Mouse (Mus musculus) layer of hippocampus, adult 9-10 months (tissue): ENCODE results near the gene Gfy.

Experiments
- DNase-seq: peaks from one replicate; pipeline ENCODE4 v3.0.0; 2022; ENCODE audit warnings: low spot score

Gene Gfy

DNA sequence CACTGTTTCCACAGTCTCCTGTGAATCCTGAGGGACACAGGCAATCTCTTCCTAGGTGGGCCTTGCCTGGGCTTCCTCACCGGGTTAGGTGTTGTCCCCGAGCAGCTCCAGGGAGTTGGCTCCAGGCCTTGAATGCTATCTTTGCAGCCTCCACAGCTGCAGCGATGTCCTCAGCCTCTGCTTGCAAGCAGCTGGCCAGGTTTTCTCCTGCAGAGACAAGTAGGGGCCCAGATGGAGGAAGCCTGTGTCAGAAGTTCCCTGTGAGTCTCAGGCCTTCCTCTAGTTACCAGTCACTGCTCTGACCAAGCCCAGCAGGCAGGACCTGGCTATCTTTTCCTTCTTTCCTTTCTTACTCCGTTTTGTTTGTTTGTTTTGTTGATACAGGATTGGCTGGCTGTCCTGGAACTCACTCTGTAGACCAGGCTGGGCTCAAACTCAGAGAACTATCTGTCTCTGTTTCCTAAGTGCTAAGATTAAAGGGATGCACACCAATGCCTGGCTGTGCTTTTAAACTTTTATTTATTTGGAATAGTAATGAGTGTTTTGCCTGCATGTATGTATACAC, 30.8 kb downstream of the Gfy start:
- DNase-seq = no peak

- DNase-seq = no peak
Measured at GRCm38 (mm10) chr7:45147899-45148298, 31.5 kb downstream of the Gfy start.

GRCm38 (mm10) chr7:45147267-45147666, 32.1 kb downstream of the Gfy start:
- DNase-seq = no peak

DNA sequence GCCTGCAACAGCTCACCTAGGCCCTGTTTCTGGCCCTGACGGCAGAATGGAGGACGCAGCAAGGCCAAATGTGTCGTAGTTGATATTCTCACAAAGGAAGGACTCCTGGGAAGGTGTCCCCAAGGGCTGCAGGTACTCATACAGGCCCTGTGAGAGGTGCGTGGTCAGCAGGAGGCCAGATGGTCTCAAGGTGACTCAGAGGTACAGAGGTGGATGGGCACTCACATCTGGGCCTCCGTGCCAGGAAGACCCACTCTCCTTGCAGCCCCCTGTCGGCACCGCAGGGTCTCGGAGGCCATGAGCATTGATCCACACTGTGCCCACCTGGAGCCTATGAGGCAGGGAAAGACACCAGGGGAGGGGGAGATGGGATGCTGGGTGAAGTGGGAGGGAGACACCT, 33.9 kb downstream of the Gfy start:
- no peak for DNase-seq

- DNase-seq = no peak
Measured at GRCm38 (mm10) chr7:45144368-45145174, 34.8 kb downstream of the Gfy start.

DNA sequence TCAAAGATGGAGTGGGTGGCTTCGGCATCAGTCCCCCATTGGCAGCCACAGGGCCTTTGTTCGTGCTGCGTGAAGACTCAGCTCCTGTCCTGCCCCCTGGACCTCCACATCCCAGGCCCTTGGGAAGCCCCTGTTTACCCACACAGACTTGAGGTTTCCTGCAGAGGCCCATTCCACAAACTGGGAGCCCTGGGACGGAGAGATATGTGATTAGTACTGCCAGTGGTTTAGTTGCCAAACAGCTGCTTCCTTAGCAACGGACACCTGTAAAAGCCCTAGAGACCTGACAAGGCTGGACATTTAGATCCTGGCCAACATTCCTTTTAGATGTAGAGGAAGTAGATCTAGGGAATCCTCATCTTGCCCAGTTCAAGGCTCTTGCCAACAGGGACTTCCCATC, 37.5 kb downstream of the Gfy start:
- no peak for DNase-seq

GRCm38 (mm10) chr7:45141319-45141718, 38.0 kb downstream of the Gfy start:
- no peak for DNase-seq

DNA sequence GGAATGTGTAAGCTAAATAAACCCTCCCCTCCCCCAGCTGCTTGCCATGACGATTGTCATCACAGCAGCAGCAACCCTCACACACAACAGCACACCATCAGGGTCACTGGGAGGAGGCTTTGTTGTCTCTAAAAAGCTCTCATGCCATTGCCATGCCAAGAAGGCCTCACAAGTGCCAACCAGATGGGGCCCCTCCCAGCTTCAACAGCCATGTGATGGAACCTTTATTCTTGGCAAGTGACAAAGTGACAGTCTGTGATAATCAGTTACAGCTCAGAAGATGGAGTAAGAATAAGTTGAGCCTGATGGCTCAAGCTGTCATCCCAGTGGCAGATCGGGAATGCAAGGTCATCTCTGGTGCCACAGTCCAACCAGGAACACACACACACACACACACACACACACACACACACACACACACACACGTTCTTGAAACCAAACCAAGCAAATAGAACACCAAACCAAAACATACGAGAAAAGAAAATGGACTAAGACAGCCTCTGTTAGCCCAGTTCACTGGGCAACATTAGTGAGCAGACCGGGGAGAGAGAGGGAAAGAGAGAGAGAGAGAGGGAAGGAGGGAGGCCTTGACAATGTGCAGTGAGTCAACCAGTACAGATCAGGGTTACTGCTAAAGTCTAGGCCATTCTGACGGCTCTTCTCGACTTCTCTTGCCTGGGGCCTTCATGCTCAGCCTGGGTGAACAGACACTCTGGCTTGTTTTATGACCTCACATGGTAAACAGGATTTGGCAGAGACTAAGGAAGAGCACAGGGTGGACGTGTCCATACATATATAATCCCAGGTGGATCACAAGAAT, 39.3 kb downstream of the Gfy start:
- DNase-seq = no peak

GRCm38 (mm10) chr7:45138403-45138802, 41.0 kb downstream of the Gfy start:
- no peak for DNase-seq

DNA sequence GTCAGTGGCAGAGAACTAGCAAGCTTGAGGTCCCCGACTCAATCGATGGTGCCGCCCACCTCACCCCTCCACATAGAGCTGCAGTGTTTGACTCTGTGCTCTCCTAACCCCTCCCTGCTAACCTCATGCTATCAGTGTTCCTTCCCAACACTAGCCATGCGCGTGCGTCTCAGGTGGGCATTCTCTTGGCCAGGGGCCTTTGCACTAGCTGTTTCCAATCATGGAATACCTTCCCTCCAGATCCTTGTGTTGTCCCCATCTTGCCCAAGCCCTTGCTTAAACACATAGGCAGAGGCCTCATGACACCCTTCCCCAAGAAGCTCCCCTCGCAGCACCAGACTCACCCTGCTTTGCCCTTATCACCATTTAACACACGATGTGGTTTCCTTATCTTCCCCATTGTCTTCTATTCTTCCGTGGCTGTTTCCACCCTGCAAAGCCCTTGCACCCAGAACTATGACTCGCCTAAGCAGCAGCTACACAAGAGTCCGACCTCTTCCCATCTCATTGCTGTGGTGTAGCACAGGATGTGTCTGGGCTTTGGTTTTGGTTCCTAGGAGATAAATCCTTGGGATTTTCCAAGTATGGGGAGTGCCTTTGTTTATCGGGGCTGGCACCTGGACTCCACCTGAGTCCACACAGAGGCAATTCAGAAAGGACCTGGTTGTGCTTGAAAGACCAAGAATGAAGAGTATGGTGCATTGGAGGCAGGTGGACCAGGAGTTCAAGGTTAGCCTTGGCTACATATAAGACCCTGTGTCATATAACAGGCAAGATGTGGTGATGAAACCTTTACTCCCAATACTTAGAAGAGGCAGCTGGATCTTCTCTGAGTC, 42.0 kb downstream of the Gfy start:
- no peak for DNase-seq

DNA sequence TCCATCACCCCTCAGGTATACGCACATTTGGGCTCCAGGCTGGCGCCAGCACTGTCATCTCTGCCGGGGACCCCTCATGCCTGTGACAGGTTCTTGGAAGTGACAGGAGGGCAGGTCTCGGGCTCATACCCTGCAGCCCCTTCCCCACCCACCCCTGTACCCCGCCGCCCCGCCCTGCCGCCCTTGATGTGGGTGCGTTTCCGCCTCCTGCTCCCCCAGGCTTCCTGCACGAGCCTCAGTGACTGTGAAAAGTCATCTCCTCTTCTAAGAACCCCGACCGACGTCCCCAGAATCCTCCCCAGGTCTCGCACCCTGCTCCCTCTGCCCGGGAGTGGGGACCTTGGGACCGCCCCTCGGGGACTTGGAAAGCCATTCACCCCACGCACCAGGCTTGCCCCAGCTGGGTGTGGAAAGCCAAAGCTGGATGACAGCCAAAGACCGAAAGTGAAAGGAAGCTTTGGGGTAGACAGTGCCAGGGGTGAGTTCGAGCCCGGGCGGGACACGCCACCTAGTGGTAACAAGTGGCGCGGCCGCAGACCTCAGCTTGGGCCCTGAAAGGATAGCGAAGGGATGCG, 43.3 kb downstream of the Gfy start, which contains the start of the genes Gm45713 and Flt3l:
Gene Gm45713 (minus strand): TSS at position 239 of the 575 bp plus-strand sequence.
Gene Flt3l (minus strand): TSS at position 440 of the 575 bp plus-strand sequence.
- DNase-seq = peak; percentile 87

GRCm38 (mm10) chr7:45135370-45135769, 44.0 kb downstream of the Gfy start:
- no peak for DNase-seq

- DNase-seq = no peak
Measured at GRCm38 (mm10) chr7:45134544-45135026, 44.8 kb downstream of the Gfy start.

GRCm38 (mm10) chr7:45133446-45134159, 45.8 kb downstream of the Gfy start:
- no peak for DNase-seq

DNA sequence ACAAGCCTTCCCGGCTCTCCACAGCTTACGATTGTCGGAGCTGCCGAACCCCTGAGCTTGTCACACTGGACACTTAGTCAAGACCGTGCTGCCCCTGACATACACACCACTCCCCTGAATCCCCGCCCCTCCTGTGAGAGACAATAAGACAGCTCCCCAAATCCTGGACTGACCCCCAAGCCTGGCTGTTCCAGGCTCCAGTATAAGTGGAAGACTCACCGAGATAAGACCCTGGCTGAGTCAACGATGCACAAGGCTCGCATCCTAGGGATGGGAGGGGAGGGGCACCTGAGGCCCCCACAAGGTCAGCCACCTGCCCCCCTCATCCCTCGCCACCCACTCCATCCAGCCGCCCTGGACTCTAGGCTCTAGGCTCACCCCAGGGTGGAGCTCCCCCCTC, 47.5 kb downstream of the Gfy start:
- DNase-seq = no peak

DNA sequence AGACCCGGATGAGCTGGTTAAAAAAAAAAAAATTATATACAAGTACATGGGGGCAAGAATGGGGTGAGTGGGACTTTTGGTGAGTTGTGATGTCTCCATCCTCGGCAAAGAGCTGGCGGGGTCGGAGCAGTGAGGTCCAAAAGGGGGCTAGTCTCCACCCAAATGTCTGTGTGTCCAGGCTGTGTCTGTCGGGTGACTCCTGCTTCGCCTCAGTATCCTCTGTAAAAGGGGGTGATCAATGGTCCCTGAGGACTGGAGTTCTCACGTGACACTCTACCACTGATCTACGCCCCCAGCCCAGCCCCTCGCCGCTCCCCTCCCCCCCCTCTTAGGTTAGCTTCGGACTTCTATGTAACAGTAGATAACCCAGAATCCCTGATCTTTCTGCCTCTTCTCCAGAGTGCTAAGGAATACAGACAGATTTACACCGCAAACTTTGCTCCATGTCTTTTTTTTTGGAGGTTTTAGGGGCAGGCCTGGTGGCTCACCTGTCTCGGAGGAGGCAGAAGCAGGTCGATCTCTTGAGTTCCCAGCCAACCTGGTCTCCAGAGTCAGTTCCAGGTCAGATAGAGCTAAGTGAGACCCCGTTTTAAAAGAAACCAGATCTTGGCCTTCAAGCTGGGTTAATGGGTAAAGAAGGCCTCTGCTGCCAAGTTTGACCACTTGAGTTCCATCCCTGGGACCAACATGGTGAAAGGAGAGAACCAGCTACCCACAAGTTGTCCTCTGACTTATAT, 49.4 kb downstream of the Gfy start:
- no peak for DNase-seq

DNA sequence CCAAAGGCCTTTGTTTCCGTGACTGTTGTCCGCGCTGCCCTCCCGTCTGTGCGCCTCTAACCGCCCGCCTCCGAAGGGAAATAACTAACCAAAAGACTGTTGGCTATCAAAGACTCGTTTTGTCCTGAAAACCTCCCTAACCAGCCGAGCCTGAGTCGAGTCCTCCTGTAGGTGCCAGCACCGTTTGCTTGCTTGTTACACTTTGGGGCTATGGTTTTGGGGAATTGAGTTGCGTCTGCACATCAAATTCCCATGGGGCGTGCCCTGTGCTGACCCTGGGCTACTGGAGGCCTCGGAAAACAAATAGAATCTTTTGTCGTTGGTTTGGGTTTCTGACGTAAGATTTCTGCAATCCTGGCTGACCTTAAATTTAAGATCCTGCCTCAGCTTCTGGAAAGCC, 50.1 kb downstream of the Gfy start:
- DNase-seq = no peak

DNA sequence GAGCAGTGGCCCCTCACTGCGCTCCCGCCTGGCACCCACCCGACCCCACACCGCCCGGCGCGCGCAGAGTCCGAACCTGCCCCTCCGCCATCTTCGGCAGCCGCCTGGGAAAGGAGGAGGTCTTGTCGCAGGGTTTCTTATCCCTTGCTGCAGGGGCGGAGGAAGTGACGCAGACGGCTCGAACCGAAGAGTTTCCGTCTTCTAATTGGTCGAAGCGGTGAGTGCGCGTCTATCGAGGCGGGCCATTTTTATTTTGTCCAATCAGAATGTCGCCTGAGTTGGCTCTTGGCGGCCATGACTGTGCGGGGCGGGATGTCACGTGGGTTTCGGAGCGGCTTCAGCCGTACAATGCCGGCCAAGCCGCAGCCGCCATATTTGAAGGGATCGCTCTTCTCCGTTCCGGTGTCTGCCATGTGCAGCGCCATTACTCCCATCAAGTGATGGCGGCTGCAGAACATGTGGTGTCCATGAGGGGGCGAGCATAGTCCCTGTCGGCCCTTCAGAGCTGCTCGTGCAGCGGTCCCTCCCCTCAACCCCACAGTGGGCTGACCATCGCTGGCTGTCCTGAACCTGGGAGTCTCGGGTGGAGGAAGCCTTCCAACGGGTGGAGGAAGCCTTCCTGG, 50.6 kb downstream of the Gfy start, which contains the start of gene Rpl13a:
Gene Rpl13a (minus strand): TSS at position 138 of the 623 bp plus-strand sequence.
- DNase-seq = peak; percentile 98

DNA sequence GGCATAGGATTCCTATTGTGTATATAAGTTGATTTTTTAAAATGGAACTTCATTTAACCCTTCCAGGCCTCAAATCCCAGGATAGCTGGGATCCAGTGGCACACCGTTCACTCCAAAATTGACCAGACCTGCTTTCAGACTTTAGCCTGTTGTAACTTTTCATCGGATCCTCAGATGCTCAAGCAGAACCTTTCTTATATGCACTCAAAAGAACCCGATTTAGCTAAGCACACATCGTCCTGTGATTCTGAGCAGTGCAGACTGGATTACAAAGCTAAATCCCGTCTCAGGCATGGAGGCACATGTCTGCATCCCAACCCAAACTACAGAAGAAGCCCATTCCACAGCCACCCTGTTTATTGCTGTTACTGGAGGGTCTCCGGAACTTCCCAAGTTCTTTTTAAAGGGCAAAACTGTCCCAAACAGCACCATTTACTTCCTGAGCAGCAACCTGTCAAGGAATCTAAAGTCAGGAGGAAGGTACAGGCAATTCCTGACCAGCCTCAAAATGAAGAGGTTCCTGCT, 51.6 kb downstream of the Gfy start:
- DNase-seq = no peak
